Mouse (Mus musculus) intestine, embryonic 15.5 days (tissue): Measurements from ENCODE around the gene Smad6. TPM values are rescaled to one million over a fixed set of nuclear protein-coding genes. Genes with fewer than 3 reads are reported as not detected.

Source experiments
- ATAC-seq: fragments of 200-750 bp; cut with Nextera tagmentation; 2 replicates; pipeline ENCODE4 v1.8.0; 2017; ENCODE audit warnings: moderate TSS enrichment, moderate library complexity
- H3K27ac ChIP-seq: fragments of 300-500 bp; sonication (generic); 2 replicates; pipeline ENCODE4 v1.5.1; 2015; ENCODE audit warnings: mild to moderate bottlenecking, inconsistent platforms
- H3K27me3 ChIP-seq: fragments of 300-500 bp; sonication (generic); replicated peaks from 2 replicates; pipeline ENCODE4 v1.6.1; 2015; ENCODE audit warnings: inconsistent platforms
- H3K36me3 ChIP-seq: fragments of 300-500 bp; sonication (generic); 2 replicates; pipeline ENCODE4 v1.6.1; 2015; ENCODE audit warnings: inconsistent platforms
- H3K4me1 ChIP-seq: fragments of 300-500 bp; sonication (generic); replicated peaks from 2 replicates; pipeline ENCODE4 v1.6.1; 2015; ENCODE audit warnings: inconsistent platforms
- H3K4me2 ChIP-seq: fragments of 300-500 bp; sonication (generic); replicated peaks from 2 replicates; pipeline ENCODE4 v1.6.1; 2015; ENCODE audit warnings: mild to moderate bottlenecking, inconsistent platforms
- H3K4me3 ChIP-seq: fragments of 300-500 bp; sonication (generic); replicated peaks from 2 replicates; pipeline ENCODE4 v1.5.1; 2015; ENCODE audit warnings: inconsistent platforms
- H3K9ac ChIP-seq: fragments of 300-500 bp; sonication (generic); 2 replicates; pipeline ENCODE4 v1.6.1; 2015; ENCODE audit warnings: inconsistent platforms
- H3K9me3 ChIP-seq: fragments of 300-500 bp; sonication (generic); 2 replicates; pipeline ENCODE4 v1.6.1; 2016; ENCODE audit warnings: inconsistent platforms
- whole genome bisulfite sequencing: fragments of 180-500 bp; shearing (Covaris S2); methylation state at CpG from one replicate; pipeline ENCODE4 v1.1.7; 2015; 5-methylcytosine and 5-hydroxymethylcytosine counted together
- polyA plus RNA-seq: library from polyadenylated mRNA; unstranded; fragments of >200 nt; fragmentation: Nextera tagmentation; extraction: Ambion mirVana; gene quantifications from 2 replicates; pipeline ENCODE4 v1.2.1, GENCODE M21; 2015

Smad6 gene
- polyA plus RNA-seq, 1 experiment from 2014 or later = 11.9 TPM

DNA sequence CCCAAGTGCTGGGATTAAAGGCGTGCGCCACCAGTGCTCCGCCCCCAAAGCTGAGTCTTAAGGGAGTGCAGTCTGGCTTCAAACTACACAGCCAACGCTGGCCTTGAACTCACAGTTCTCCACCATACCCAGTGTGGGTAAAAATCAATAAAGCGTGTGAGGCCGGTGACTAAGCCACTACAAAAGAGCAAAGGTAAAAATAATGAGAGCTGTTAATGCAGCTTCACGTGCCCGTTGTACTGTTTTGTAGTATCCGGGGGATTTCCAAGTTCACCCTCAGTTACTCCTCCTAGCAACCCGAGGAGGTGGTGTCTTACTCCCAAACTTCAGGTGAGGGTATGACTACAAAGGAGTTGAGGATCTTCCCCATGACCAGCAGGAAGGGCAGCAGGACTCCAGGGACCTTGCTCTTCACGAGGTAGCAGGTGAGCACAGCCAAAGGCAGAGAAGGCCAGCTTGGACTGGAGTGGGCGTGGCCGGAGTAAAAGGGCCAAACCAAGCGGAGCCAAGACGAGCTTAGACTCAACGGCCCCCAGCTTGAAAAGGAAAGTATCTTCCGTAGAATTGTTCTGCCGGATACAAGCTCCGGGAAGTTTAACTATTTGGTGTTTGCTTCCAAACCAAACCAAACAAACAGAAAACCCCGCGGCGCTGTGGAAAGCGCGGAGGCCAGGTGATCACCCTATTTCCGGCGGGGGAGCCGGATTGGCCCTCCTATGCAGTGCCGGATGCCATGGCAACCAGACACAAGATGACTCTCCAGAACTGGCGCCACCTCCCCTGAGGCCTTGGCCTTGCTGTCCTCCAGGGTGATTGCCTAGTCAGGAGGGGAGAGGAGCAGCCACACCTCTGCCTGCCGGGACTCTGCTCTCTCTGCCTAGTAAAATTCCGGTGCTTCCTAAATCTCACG is 27.9 kb upstream of the Smad6 start:
- peaks cover 27% of the 10 kb centered on the region for H3K4me1 ChIP-seq
- H3K4me3 ChIP-seq = peak overlapping the region; percentile 30
- H3K9ac ChIP-seq = peak overlapping the region; percentile 43
- peak overlapping the region; percentile 87 for H3K27ac ChIP-seq
- no peaks in the 10 kb centered on the region for H3K9me3 ChIP-seq
- H3K4me2 ChIP-seq = peak overlapping the region; percentile 62
- WGBS = 11% methylated on average over 32 of the region's 32 CpGs
- no peaks in the 10 kb centered on the region for H3K36me3 ChIP-seq
- H3K27me3 ChIP-seq = no peaks in the 10 kb centered on the region
- peak; percentile 90 for ATAC-seq

DNA sequence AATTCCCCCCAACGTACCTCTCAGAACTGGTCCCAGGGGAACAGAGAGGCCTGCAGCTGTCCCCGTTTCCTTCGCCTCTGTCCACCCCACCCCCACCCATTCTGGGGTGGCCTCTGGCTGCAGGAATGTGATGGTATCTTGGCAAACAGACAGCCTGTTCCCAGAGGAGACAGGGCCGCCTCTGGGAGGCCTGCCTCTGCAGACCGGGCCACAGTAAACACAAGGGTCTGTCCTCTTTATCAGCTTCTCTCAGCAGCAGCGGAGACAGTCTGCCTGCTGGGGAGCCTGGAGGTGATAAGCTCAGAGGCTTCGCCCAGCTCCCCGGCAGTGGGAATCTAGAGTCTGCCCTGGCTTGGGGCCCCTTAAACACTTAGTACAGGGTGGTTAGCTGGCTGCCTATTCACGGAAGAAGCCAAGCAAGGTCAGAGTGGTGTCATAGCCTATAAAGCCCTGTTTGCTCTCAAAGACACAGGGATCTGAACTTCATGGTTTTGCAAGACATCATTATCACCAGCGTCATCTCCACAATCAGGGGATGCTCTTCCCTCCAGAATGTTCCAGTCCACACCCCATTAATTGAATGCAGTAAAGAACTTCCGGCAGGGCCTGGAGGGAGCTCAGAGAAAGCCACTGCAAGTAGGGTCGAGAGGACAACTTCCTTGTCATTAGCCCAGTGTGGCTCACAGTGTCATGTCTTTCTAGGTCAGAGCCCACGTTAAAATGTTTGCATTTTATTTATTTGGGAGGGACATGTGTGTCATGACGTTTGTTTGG is 23.4 kb upstream of the Smad6 start:
- peak; percentile 86 for ATAC-seq
- Histone ChIP-seq H3K27me3 (no peaks in the 10 kb centered on the region), H3K9ac (no peak overlapping the region), H3K4me1 (peaks cover 37% of the 10 kb centered on the region), H3K4me3 (no peak overlapping the region), H3K36me3 (no peaks in the 10 kb centered on the region), H3K4me2 (peak overlapping the region; percentile 21; the same call in 1 of the 2 replicates), H3K9me3 (no peaks in the 10 kb centered on the region), H3K27ac (peak overlapping the region; percentile 89)
- 9% methylated on average over 14 of the region's 14 CpGs for WGBS

DNA sequence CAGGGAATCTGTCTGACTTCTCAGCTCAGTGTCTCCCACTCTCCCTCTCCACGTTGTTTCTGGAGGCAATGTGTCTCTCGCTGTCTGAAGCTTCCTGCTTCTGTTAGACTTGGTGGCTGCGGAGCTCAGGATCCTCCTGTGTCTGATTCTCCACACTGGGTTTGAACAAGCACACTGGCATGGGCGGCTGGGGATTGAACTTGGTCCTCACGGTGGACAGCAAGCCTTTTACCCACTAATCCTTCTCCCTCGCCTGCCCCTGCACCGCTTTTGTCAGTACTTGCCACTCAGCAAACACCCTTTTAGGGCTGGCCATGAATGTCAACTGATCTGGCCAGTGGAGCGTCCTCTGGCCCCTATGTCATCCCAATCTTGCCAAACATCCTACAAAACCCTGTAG is 22.5 kb upstream of the Smad6 start:
- no peak for ATAC-seq
- H3K9ac ChIP-seq = no peak overlapping the region

DNA sequence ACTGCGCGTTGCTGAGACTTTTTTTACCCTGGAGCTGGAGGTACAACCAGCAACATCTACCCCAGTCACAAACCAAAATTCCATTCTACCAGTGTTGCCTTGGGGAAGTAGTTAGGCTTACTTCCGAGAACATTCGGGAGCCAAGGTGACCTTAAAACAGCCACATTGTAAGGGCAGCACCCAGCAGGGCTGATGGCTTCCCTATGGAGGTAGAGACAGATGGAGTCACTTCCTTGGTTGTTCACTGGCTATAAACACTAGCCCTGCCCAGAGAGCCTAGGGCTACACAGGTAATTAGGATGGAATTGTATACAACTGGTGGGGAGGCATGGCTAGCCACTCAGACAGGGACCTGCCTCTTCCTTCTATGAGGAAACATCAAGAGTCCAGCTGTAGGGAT is 21.1 kb upstream of the Smad6 start:
- H3K9me3 ChIP-seq = no peaks in the 10 kb centered on the region
- WGBS = 79% methylated on average over 4 of the region's 4 CpGs

More for the DNA sequence above, 22.5 kb upstream of the Smad6 start:
- no peaks in the 10 kb centered on the region for H3K36me3 ChIP-seq
- no peak overlapping the region for H3K4me2 ChIP-seq
- H3K4me3 ChIP-seq = no peak overlapping the region
- WGBS = 64% methylated on average over 8 of the region's 8 CpGs
- H3K4me1 ChIP-seq = peaks cover 29% of the 10 kb centered on the region
- peak overlapping the region; percentile 89; the same call in 1 of the 2 replicates for H3K27ac ChIP-seq
- H3K9me3 ChIP-seq = no peaks in the 10 kb centered on the region
- no peaks in the 10 kb centered on the region for H3K27me3 ChIP-seq

DNA sequence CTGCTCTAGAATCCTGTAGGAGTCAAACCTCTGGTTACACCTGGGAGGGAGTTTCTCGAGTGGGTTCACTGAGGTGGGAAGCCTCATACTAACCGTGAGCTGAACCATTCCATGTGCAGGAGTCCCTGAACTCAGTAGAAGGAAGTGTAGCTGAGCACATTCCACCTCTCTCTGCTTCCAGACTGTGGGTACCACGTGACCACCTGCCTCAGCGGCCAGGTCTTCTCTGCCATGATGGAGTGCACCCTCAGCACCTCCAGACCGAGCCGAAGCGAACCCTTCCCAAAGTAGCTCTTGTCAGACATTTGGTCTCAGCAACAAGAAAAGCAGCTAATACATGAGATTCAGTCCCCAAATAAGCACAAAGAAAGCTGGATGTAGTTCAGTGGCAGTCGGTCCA is 20.4 kb upstream of the Smad6 start:
- no peaks in the 10 kb centered on the region for H3K36me3 ChIP-seq
- H3K4me1 ChIP-seq = peaks cover 28% of the 10 kb centered on the region
- no peak overlapping the region for H3K9ac ChIP-seq
- H3K9me3 ChIP-seq = no peaks in the 10 kb centered on the region
- no peak for ATAC-seq
- WGBS = 85% methylated on average over 8 of the region's 8 CpGs
- no peaks in the 10 kb centered on the region for H3K27me3 ChIP-seq
- H3K4me2 ChIP-seq = no peak overlapping the region
- no peak overlapping the region for H3K4me3 ChIP-seq
- H3K27ac ChIP-seq = no peak overlapping the region

More for the DNA sequence above, 21.1 kb upstream of the Smad6 start:
- no peak overlapping the region for H3K27ac ChIP-seq
- no peaks in the 10 kb centered on the region for H3K27me3 ChIP-seq
- no peak overlapping the region for H3K4me2 ChIP-seq
- H3K9ac ChIP-seq = no peak overlapping the region
- no peak for ATAC-seq
- H3K36me3 ChIP-seq = no peaks in the 10 kb centered on the region
- no peak overlapping the region for H3K4me3 ChIP-seq
- H3K4me1 ChIP-seq = peaks cover 28% of the 10 kb centered on the region

DNA sequence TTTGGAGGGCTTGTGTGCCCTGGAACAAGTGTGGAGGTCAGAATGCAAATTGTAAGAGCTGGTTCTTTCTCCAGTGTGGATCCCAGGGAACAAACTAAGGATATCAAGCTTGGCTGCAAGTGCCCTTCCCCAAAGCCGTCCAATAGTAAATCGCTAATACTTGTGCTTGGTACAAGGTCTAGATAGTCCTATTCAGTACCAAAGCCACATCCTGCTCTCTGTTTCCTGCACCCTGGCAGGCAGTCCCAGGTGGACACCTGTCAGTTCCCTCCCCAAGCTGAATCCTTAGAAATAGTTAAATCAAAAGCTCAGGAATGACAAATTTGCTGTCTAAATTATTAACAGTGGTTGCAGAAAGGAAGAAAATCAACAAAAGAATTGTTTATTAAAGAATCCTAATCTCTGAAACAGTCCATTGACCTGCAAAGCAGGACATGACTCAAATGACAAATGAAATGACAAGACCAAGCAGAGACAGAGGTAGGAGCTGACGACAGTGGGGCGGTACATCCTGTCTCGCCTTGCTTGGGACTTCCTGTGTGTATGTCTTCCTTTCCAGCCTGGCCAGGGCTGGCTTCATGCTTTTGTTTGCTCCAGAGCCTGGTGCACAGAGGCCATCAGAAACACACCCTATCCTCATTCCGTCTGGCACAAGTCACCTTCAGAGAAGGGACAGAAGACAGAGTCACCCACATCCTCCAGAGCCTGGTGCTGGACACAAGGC is 8.2 kb upstream of the Smad6 start:
- no peak overlapping the region for H3K4me3 ChIP-seq
- H3K4me1 ChIP-seq = peaks cover 2% of the 10 kb centered on the region; the same call in 1 of the 2 replicates
- H3K4me2 ChIP-seq = no peak overlapping the region
- no peaks in the 10 kb centered on the region for H3K9me3 ChIP-seq
- H3K27ac ChIP-seq = no peak overlapping the region
- no peaks in the 10 kb centered on the region for H3K36me3 ChIP-seq
- ATAC-seq = no peak
- H3K9ac ChIP-seq = no peak overlapping the region
- no peaks in the 10 kb centered on the region for H3K27me3 ChIP-seq
- 72% methylated on average over 6 of the region's 6 CpGs for WGBS

DNA sequence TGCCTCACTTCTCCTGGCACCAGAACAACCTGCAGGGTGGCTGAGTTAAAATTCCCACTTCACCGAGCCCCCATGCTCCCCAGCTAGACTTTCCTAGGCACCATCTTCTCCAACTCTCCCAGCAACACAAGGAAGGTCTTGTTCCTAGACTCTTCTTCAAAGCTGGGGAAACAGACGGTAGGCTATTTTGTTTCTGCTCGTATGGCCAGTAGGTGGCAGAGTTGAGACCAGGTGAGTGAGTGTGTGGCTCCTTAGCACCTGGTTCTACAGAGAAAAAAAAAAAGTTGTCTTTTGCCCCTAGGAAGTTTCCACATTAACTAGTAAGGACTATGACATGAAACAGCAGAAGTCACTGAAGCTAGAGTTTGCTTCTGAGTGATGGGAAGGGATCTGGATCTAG is 3.7 kb upstream of the Smad6 start:
- Histone ChIP-seq H3K4me1 (peaks cover 15% of the 10 kb centered on the region; the same call in 1 of the 2 replicates), H3K4me3 (no peak overlapping the region), H3K36me3 (no peaks in the 10 kb centered on the region), H3K4me2 (no peak overlapping the region), H3K9me3 (no peaks in the 10 kb centered on the region), H3K27me3 (no peaks in the 10 kb centered on the region), H3K9ac (no peak overlapping the region), H3K27ac (peak overlapping the region; percentile 28)
- no peak for ATAC-seq
- WGBS = 6% methylated on average over 3 of the region's 3 CpGs

DNA sequence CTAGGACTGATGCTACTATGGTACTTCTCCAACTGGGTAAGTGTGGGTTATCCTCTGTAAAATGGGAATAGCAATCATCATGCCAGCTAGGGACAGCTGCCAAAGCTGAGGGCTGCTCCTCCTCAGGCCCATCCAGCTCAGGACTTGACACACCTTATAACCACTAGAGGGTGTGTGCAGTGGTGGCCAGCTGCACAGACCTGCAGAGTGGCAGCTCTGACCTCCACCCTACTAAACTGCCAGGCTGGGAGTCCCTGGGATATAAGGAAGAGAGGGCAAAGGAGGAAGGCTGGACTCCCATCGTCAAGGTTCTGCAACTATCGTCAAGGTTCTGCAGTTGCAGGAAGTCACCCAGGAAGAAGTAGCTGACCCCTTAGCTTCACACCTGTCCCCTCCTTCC is 3.1 kb upstream of the Smad6 start:
- ATAC-seq = no peak
- no peaks in the 10 kb centered on the region for H3K36me3 ChIP-seq
- no peak overlapping the region for H3K4me3 ChIP-seq
- peak overlapping the region; percentile 28; the same call in 1 of the 2 replicates for H3K27ac ChIP-seq
- no peaks in the 10 kb centered on the region for H3K27me3 ChIP-seq
- peaks cover 15% of the 10 kb centered on the region; the same call in 1 of the 2 replicates for H3K4me1 ChIP-seq
- WGBS = 28% methylated on average over 2 of the region's 2 CpGs
- H3K4me2 ChIP-seq = no peak overlapping the region
- no peak overlapping the region for H3K9ac ChIP-seq
- no peaks in the 10 kb centered on the region for H3K9me3 ChIP-seq

DNA sequence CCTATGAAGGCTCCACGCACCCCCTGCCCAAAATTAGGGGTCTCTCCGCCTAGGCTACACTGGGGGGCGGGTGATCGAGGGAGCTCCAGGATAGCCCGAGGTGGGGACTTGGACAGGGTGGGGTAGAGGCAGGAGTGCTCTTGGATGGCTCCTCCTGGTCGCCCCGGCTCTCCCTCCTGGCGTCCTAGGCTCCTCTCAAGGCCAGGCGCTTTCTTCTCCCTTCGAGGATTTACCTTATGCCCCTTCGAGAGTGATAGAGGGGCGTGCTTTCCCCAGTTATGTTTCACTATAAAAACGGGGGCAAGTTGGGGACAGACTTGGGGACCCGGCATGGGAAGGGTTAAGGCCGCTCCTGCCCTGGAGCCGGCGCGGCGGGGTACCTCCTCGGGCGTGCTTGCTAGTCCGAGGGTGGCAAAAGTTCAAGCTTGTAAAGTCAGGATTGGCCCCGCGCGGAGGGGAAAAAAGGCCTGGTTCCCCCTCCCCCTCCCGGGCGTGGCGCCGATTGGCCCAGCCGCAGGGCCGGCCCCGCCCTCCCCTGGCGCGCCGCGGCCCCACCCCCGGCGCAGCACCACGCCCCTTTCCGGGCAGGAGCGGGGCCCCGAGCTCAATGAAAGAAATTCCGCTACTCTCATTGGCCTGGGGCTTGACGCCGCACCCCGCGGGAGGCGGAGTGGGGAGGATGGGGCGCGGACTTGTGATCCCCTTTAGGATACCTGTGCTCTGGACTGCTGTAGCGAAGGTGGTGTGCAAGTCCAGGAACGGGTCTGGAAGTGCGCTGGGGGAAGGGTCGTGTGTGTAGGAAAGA is 905 bp upstream of the Smad6 start:
- Histone ChIP-seq H3K9me3 (no peaks in the 10 kb centered on the region), H3K4me2 (peak overlapping the region; percentile 92), H3K27ac (peak overlapping the region; percentile 93), H3K27me3 (no peaks in the 10 kb centered on the region), H3K9ac (peak overlapping the region; percentile 59), H3K4me1 (peaks cover 32% of the 10 kb centered on the region), H3K4me3 (peak overlapping the region; percentile 91), H3K36me3 (no peaks in the 10 kb centered on the region)
- WGBS = under 1% methylated on average over 53 of the region's 54 CpGs
- ATAC-seq = peak; percentile 82

DNA sequence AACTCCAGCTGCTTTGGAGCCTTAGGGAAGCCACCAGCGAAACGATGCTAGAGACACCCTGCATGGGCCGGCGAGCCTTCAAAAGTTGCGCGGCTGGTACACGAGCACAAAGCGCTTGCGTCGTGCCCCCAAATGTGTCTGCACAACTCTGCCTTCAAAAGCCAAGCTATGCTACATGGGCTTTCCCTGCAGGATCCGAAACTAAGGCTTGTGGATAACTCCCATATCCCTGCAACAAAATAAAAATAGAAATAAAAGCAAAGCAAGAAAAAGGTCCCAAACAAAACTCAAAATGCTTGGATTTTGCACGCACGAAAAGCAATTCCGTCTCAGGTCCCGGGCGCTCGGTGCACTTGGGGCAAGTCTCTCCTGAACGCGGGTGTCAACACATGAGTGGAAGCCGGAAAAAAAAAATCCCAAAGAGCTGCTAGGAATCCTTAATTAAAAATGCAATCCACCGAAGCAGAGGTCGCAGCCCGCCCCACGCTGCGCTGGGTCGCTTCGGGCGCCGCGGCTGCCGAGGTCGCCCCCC is 474 bp downstream of the Smad6 start:
- H3K27me3 ChIP-seq = no peaks in the 10 kb centered on the region
- H3K27ac ChIP-seq = peak overlapping the region; percentile 93
- H3K4me1 ChIP-seq = peaks cover 43% of the 10 kb centered on the region
- H3K36me3 ChIP-seq = no peaks in the 10 kb centered on the region
- H3K4me2 ChIP-seq = peak overlapping the region; percentile 92
- peak overlapping the region; percentile 97 for H3K9ac ChIP-seq
- under 1% methylated on average over 31 of the region's 32 CpGs for WGBS
- H3K9me3 ChIP-seq = no peaks in the 10 kb centered on the region
- peak overlapping the region; percentile 91 for H3K4me3 ChIP-seq
- no peak for ATAC-seq

DNA sequence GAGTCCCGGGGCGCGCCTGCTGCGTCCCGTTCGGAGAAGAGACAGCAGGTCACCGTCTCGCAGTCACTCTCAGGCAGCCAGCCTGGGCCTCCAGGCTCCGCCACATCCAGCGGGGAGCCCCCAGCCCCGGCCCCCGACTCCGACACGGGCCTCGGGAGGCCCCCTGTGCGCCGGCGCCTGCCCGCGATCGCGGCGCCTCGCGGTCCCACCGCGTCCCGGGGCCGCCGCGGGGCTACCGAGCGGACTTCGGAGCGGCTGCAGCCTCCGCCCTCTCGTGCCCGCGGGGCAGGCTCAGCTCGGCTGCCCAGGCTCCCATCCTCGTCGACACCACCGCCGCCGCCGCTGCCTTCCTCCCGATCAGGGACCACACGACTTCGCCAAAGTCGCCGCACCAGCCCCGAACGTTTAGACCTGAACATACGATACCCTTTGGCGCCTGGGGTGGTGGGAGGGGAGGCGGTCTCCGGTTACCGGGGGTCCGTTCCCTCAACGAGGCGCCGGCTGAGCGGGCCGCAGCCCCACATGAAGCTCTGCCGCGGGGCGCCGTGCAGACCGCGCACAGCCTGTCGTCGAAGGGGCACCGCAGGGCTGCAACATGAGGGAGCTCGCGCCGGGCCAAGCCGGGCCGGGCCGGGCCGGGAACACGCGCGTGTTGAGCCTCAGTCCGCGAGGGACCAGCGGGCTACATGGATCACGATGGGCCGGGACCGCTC is 1.1 kb downstream of the Smad6 start:
- H3K27ac ChIP-seq = peak overlapping the region; percentile 93
- ATAC-seq = no peak
- peak overlapping the region; percentile 91 for H3K4me3 ChIP-seq
- peaks cover 48% of the 10 kb centered on the region for H3K4me1 ChIP-seq
- no peaks in the 10 kb centered on the region for H3K27me3 ChIP-seq
- peak overlapping the region; percentile 92 for H3K4me2 ChIP-seq
- H3K9ac ChIP-seq = peak overlapping the region; percentile 97
- no peaks in the 10 kb centered on the region for H3K36me3 ChIP-seq
- WGBS = under 1% methylated on average over 89 of the region's 89 CpGs
- no peaks in the 10 kb centered on the region for H3K9me3 ChIP-seq
